ENCODE assay signal across 8 mouse cellular contexts in the genomic region with DNA sequence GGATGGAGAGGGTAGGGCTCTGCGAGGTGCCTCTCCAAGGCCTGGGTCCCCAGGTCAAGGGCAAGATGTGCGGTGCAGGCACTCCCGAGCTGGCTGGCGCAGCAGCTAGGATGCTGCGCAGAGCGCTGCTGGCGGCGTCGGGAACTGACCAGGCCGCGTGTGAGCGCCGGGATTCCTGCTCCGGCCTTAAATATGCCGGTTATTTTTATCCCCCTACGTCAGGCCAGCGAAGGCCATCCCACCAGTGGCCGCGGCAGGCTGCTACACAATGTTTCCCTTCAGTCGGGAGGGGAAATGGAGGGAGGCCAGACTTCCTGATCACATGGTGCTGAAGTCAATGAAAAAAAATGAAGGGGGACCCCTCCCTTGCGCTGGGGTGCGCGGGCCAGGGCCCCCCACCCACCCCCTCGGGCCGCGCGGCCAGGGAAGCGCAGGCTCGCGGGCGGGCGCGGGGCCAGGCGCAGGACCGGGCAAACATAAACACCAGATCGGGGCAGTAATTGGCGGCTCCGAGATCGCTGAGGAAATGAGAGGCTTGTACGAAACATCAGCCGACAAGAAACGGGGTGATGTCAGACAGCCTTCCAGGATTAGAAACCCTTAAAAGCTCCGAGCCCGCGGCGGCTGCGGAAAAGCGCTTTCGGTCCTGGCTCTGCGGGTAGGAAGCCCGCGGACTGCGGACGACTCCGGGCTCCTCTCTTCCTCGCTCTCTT.
DNase-seq lines count a peak whose midpoint lies in the region; ATAC-seq lines count a peak whose summit lies in the region.

No protein-coding gene starts in this region.

- H3K4me2 ChIP-seq in hindbrain, embryonic 14.5 days (replicated peaks), result peak overlapping the region; percentile 82

- H3K9me3 ChIP-seq in hindbrain, embryonic 14.5 days (ENCODE audit: control insufficient read depth, low read length), result no peaks in the 10 kb centered on the region

- H3K4me1 ChIP-seq in hindbrain, embryonic 14.5 days (replicated peaks; ENCODE audit: control insufficient read depth, insufficient read depth, low read length), result peaks cover 11% of the 10 kb centered on the region

- H3K27me3 ChIP-seq in hindbrain, embryonic 14.5 days (ENCODE audit: control insufficient read depth, insufficient read depth, low read length), result no peaks in the 10 kb centered on the region

- ATAC-seq in hindbrain, embryonic 14.5 days (ENCODE audit: low FRiP score), result peak; percentile 91

- DNase-seq in Muller cell, postnatal 12 days (ENCODE audit: inconsistent ontology term), result peak; percentile 91
- peak; percentile 78 for DNase-seq in cerebellum, postnatal 14 days
- peak; percentile 74 to 81 for DNase-seq in frontal cortex, postnatal 36 days (ENCODE audit: low spot score in 2 of 2)
- peak; percentile 79 for DNase-seq in hindbrain, embryonic 14.5 days (ENCODE audit: low spot score)
- DNase-seq in left cerebral cortex, adult 11 months (ENCODE audit: low spot score), result peak; percentile 75
- DNase-seq in lung, postnatal 25 days (ENCODE audit: low spot score), result peak; percentile 94
- peak; percentile 34 for DNase-seq in retina, adult 2 months (ENCODE audit: low read depth, low spot score)
- DNase-seq in thymus, postnatal 14 days, result peak; percentile 28

- peak overlapping the region; percentile 81 for H3K27ac ChIP-seq in hindbrain, embryonic 14.5 days

- H3K9ac ChIP-seq in hindbrain, embryonic 14.5 days, result peak overlapping the region; percentile 72

- no peaks in the 10 kb centered on the region for H3K36me3 ChIP-seq in hindbrain, embryonic 14.5 days (replicated peaks; ENCODE audit: control insufficient read depth, insufficient read depth)

- peak overlapping the region; percentile 44 for H3K4me3 ChIP-seq in hindbrain, embryonic 14.5 days (replicated peaks; ENCODE audit: low read length)

- WGBS in hindbrain, embryonic 14.5 days, result under 1% methylated on average over 56 of the region's 56 CpGs

Comparison
In these comparisons a context has a peak if more than half of its experiments do, and no peak if none do; other contexts are left out.
1. Peak in every context shown above with its lines: DNase-seq, ATAC-seq, H3K4me3 ChIP-seq and H3K27ac ChIP-seq.
2. DNase-seq: peak in every context shown above with its lines; median percentile 94 in lung, postnatal 25 days; 91 in Muller cell, postnatal 12 days; 79 in hindbrain, embryonic 14.5 days; 78 in cerebellum, postnatal 14 days; 78 in frontal cortex, postnatal 36 days; 75 in left cerebral cortex, adult 11 months; 34 in retina, adult 2 months; 28 in thymus, postnatal 14 days.